In the genomic region with DNA sequence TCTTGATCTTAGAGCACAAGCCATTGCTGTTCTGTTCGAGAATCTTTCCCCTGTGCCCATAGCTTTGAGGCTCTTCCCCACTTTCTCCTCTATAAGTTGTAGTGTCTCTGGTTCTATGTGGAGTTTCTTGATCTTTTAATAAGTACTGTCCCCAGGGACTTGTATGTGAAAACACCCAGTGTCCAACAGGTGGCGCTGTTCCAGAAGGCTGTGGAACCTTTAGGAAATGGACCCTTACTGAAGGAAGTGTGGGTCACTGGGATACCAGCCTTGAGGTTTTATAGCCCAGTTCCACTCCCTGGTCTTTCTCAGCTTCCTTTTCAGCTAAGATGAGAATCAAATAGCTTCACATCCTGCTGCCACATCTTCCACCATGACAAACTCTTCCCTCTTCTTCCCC, we compare ENCODE assay signal across 10 mouse cellular contexts.
A peak's percentile ranks its signal among the peaks of the same experiment; 100 is the strongest.
DNase-seq lines count a peak whose midpoint lies in the region; ATAC-seq lines count a peak whose summit lies in the region.
"Had no signal": no experiment of that assay in that cellular context is flagged by ENCODE, and none has a peak within 500 bp of the region (broad histone marks: within the 10 kb centered on the region; RNA-seq: fewer than 3 reads in every experiment).

No protein-coding gene starts in this region.

- H3K9ac ChIP-seq in kidney, embryonic 14.5 days (ENCODE audit: low read depth, low read length): no peak overlapping the region
- H3K9ac ChIP-seq: liver, embryonic 15.5 days; stomach, embryonic 15.5 days had no signal

- H3K36me3 ChIP-seq in kidney, embryonic 14.5 days (ENCODE audit: control insufficient read depth, insufficient read depth, low read length): no peaks in the 10 kb centered on the region
- H3K36me3 ChIP-seq: liver, embryonic 15.5 days; stomach, embryonic 15.5 days had no signal

- no peak overlapping the region for H3K4me3 ChIP-seq in kidney, embryonic 14.5 days (ENCODE audit: low read length)
- H3K4me3 ChIP-seq: liver, embryonic 15.5 days; stomach, embryonic 15.5 days had no signal

- H3K27me3 ChIP-seq in kidney, embryonic 14.5 days (ENCODE audit: control insufficient read depth, insufficient read depth, low read length): no peaks in the 10 kb centered on the region
- H3K27me3 ChIP-seq: liver, embryonic 15.5 days; stomach, embryonic 15.5 days had no signal

- no peak for ATAC-seq in kidney, embryonic 14.5 days (ENCODE audit: low FRiP score, low TSS enrichment)
- ATAC-seq in CD4-positive, CD25-positive, alpha-beta regulatory T cell, adult 4 months: peak; percentile 53
- ATAC-seq in granulocyte monocyte progenitor cell, adult 5-6 weeks (replicated peaks; ENCODE audit: poor library complexity, severe bottlenecking): peak; percentile 92
- no peak for ATAC-seq in frontal cortex, adult (ENCODE audit: low TSS enrichment)

- 38% methylated on average over 2 of the region's 2 CpGs for WGBS in kidney, embryonic 14.5 days

- no peaks in the 10 kb centered on the region for H3K9me3 ChIP-seq in kidney, embryonic 14.5 days (ENCODE audit: control insufficient read depth, low read length)
- H3K9me3 ChIP-seq: liver, embryonic 15.5 days; stomach, embryonic 15.5 days had no signal

- H3K27ac ChIP-seq in kidney, embryonic 14.5 days (ENCODE audit: low read depth, low read length): no peak overlapping the region
- H3K27ac ChIP-seq: liver, embryonic 15.5 days; stomach, embryonic 15.5 days had no signal

- no peak overlapping the region for H3K4me2 ChIP-seq in kidney, embryonic 14.5 days (replicated peaks; ENCODE audit: low read depth, low read length)
- H3K4me2 ChIP-seq: liver, embryonic 15.5 days; stomach, embryonic 15.5 days had no signal

- no peaks in the 10 kb centered on the region for H3K4me1 ChIP-seq in kidney, embryonic 14.5 days (ENCODE audit: control insufficient read depth, insufficient read depth, low read length)
- H3K4me1 ChIP-seq: liver, embryonic 15.5 days; stomach, embryonic 15.5 days had no signal

- DNase-seq in kidney, adult 18-20 months: peak; percentile 11
- peak; percentile 83 for DNase-seq in ZHBTc4 (ENCODE audit: low read depth, low spot score)
- peak; percentile 60 for DNase-seq in mesoderm, embryonic 11.5 days (ENCODE audit: low read depth, low spot score)
- DNase-seq in layer of hippocampus, adult 9-11 months: no peak

Comparison
In these comparisons a context has a peak if more than half of its experiments do, and no peak if none do; other contexts are left out.
1. ATAC-seq: peak in CD4-positive, CD25-positive, alpha-beta regulatory T cell, adult 4 months (single experiment) and granulocyte monocyte progenitor cell, adult 5-6 weeks (single experiment); none in kidney, embryonic 14.5 days (single experiment) and frontal cortex, adult (single experiment).